Mouse (Mus musculus) midbrain, embryonic 16.5 days (tissue): ENCODE results near the gene Wnt5b. TPM values are rescaled to one million over a fixed set of nuclear protein-coding genes. Genes with fewer than 3 reads are reported as not detected.
A peak's percentile ranks its signal among the peaks of the same experiment; 100 is the strongest.

Source experiments
- ATAC-seq: fragments of 200-750 bp; cut with Nextera tagmentation; 2 replicates; pipeline ENCODE4 v1.8.0; 2017; ENCODE audit warnings: moderate TSS enrichment
- H3K27ac ChIP-seq: fragments of 300-500 bp; sonication (generic); 2 replicates; pipeline ENCODE4 v1.5.1; 2014; ENCODE audit warnings: mild to moderate bottlenecking, low read length, mixed read lengths
- H3K27me3 ChIP-seq: fragments of 300-500 bp; sonication (generic); 2 replicates; pipeline ENCODE4 v1.6.1; 2014; ENCODE audit warnings: low read depth, low read length, mixed read lengths; ENCODE audit not compliant: control insufficient read depth, insufficient read depth
- H3K36me3 ChIP-seq: fragments of 300-500 bp; sonication (generic); 2 replicates; pipeline ENCODE4 v1.6.1; 2014; ENCODE audit warnings: mild to moderate bottlenecking, low read length, moderate library complexity, mixed read lengths; ENCODE audit not compliant: control insufficient read depth, insufficient read depth
- H3K4me1 ChIP-seq: fragments of 300-500 bp; sonication (generic); 2 replicates; pipeline ENCODE4 v1.6.1; 2014; ENCODE audit warnings: mild to moderate bottlenecking, low read length, mixed read lengths; ENCODE audit not compliant: control insufficient read depth, insufficient read depth
- H3K4me2 ChIP-seq: fragments of 300-500 bp; sonication (generic); 2 replicates; pipeline ENCODE4 v1.6.1; 2014; ENCODE audit warnings: mild to moderate bottlenecking, low read length, mixed read lengths
- H3K4me3 ChIP-seq: fragments of 300-500 bp; sonication (generic); 2 replicates; pipeline ENCODE4 v1.5.1; 2014; ENCODE audit warnings: low read depth, mild to moderate bottlenecking, low read length, moderate library complexity, mixed read lengths
- H3K9ac ChIP-seq: fragments of 300-500 bp; sonication (generic); 2 replicates; pipeline ENCODE4 v1.6.1; 2014; ENCODE audit warnings: low read depth, low read length, mixed read lengths
- H3K9me3 ChIP-seq: fragments of 300-500 bp; sonication (generic); replicated peaks from 2 replicates; pipeline ENCODE4 v1.6.1; 2014; ENCODE audit warnings: mild to moderate bottlenecking, low read length, mixed read lengths; ENCODE audit not compliant: control insufficient read depth, poor library complexity, severe bottlenecking
- WGBS: fragments of 180-500 bp; shearing (Covaris S2); extraction: QIAGEN DNeasy Blood & Tissue Kit; methylation state at CpG from one replicate; pipeline ENCODE4 v1.1.7; 2014; 5-methylcytosine and 5-hydroxymethylcytosine counted together
- polyA plus RNA-seq: library from polyadenylated mRNA; unstranded; fragments of >200 nt; fragmentation: Nextera tagmentation; extraction: Ambion mirVana; gene quantifications from 2 replicates; pipeline ENCODE4 v1.2.1, GENCODE M21; 2015

The Wnt5b gene
- polyA plus RNA-seq, 1 experiment from 2014 or later, result 1.6 TPM

GRCm38 (mm10) chr6:119492630-119493014, 51.5 kb downstream of the Wnt5b start:
- no peaks in the 10 kb centered on the region for H3K36me3 ChIP-seq
- no peak for ATAC-seq
- no peak overlapping the region for H3K4me3 ChIP-seq
- H3K9me3 ChIP-seq, result no peaks in the 10 kb centered on the region
- peaks cover 12% of the 10 kb centered on the region for H3K4me1 ChIP-seq
- H3K27me3 ChIP-seq, result no peaks in the 10 kb centered on the region
- H3K9ac ChIP-seq, result no peak overlapping the region
- H3K27ac ChIP-seq, result no peak overlapping the region
- H3K4me2 ChIP-seq, result no peak overlapping the region
- WGBS, result 12% methylated on average over 7 of the region's 7 CpGs

GRCm38 (mm10) chr6:119491997-119492629, 52.0 kb downstream of the Wnt5b start:
- peaks cover 12% of the 10 kb centered on the region for H3K4me1 ChIP-seq
- no peak overlapping the region for H3K27ac ChIP-seq
- 23% methylated on average over 9 of the region's 9 CpGs for WGBS
- ATAC-seq, result peak; percentile 47; the same call in 1 of the 2 replicates
- H3K4me3 ChIP-seq, result no peak overlapping the region
- no peaks in the 10 kb centered on the region for H3K36me3 ChIP-seq
- H3K9ac ChIP-seq, result no peak overlapping the region
- no peaks in the 10 kb centered on the region for H3K9me3 ChIP-seq
- H3K27me3 ChIP-seq, result no peaks in the 10 kb centered on the region
- no peak overlapping the region for H3K4me2 ChIP-seq

- Histone ChIP-seq H3K4me1 (peaks cover 12% of the 10 kb centered on the region), H3K9me3 (no peaks in the 10 kb centered on the region), H3K4me2 (peak overlapping the region; percentile 39), H3K27ac (no peak overlapping the region), H3K27me3 (no peaks in the 10 kb centered on the region), H3K4me3 (0 out of 2 replicates have a peak overlapping the region, but pooled peaks have one; percentile 6), H3K9ac (peak overlapping the region; percentile 35), H3K36me3 (no peaks in the 10 kb centered on the region)
- ATAC-seq, result 0 out of 2 replicates have a peak, but pooled peaks have one; percentile 6
- WGBS, result 9% methylated on average over 11 of the region's 11 CpGs
Observed at GRCm38 (mm10) chr6:119491006-119491405, 53.1 kb downstream of the Wnt5b start.

GRCm38 (mm10) chr6:119490549-119490948, 53.6 kb downstream of the Wnt5b start:
- H3K27ac ChIP-seq, result no peak overlapping the region
- H3K4me2 ChIP-seq, result peak overlapping the region; percentile 39
- H3K4me1 ChIP-seq, result peaks cover 15% of the 10 kb centered on the region
- ATAC-seq, result no peak
- H3K9me3 ChIP-seq, result no peaks in the 10 kb centered on the region
- H3K36me3 ChIP-seq, result no peaks in the 10 kb centered on the region
- H3K27me3 ChIP-seq, result no peaks in the 10 kb centered on the region
- H3K4me3 ChIP-seq, result no peak overlapping the region
- H3K9ac ChIP-seq, result 0 out of 2 replicates have a peak overlapping the region, but pooled peaks have one; percentile 8
- 3% methylated on average over 11 of the region's 11 CpGs for WGBS

GRCm38 (mm10) chr6:119489765-119490164, 54.4 kb downstream of the Wnt5b start:
- peak; percentile 47; the same call in 1 of the 2 replicates for ATAC-seq
- peak overlapping the region; percentile 5; the same call in 1 of the 2 replicates for H3K4me2 ChIP-seq
- H3K9ac ChIP-seq, result no peak overlapping the region
- no peak overlapping the region for H3K4me3 ChIP-seq
- no peaks in the 10 kb centered on the region for H3K36me3 ChIP-seq
- H3K4me1 ChIP-seq, result peaks cover 15% of the 10 kb centered on the region
- WGBS, result 3% methylated on average over 5 of the region's 5 CpGs
- H3K27ac ChIP-seq, result no peak overlapping the region
- no peaks in the 10 kb centered on the region for H3K9me3 ChIP-seq
- H3K27me3 ChIP-seq, result no peaks in the 10 kb centered on the region

- Histone ChIP-seq H3K9me3 (no peaks in the 10 kb centered on the region), H3K27ac (no peak overlapping the region), H3K4me1 (peaks cover 33% of the 10 kb centered on the region), H3K4me3 (no peak overlapping the region), H3K9ac (no peak overlapping the region), H3K36me3 (no peaks in the 10 kb centered on the region; the same call in 1 of the 2 replicates), H3K27me3 (no peaks in the 10 kb centered on the region), H3K4me2 (no peak overlapping the region)
- WGBS, result 93% methylated on average over 9 of the region's 9 CpGs
- ATAC-seq, result no peak
Observed at GRCm38 (mm10) chr6:119487619-119488018, 56.5 kb downstream of the Wnt5b start.

- Histone ChIP-seq H3K36me3 (no peaks in the 10 kb centered on the region; the same call in 1 of the 2 replicates), H3K27me3 (no peaks in the 10 kb centered on the region), H3K4me2 (no peak overlapping the region), H3K9ac (no peak overlapping the region), H3K9me3 (no peaks in the 10 kb centered on the region), H3K4me3 (no peak overlapping the region), H3K27ac (no peak overlapping the region), H3K4me1 (peaks cover 37% of the 10 kb centered on the region)
- ATAC-seq, result no peak
- WGBS, result 87% methylated on average over 7 of the region's 7 CpGs
Observed at GRCm38 (mm10) chr6:119487085-119487458, 57.1 kb downstream of the Wnt5b start.

- Histone ChIP-seq H3K27ac (no peak overlapping the region), H3K4me3 (no peak overlapping the region), H3K4me2 (no peak overlapping the region), H3K4me1 (peaks cover 42% of the 10 kb centered on the region), H3K9ac (no peak overlapping the region), H3K27me3 (no peaks in the 10 kb centered on the region), H3K36me3 (no peaks in the 10 kb centered on the region; the same call in 1 of the 2 replicates), H3K9me3 (no peaks in the 10 kb centered on the region)
- WGBS, result 82% methylated on average over 12 of the region's 12 CpGs
- no peak for ATAC-seq
Observed at GRCm38 (mm10) chr6:119486381-119487084, 57.6 kb downstream of the Wnt5b start.

- Histone ChIP-seq H3K9me3 (no peaks in the 10 kb centered on the region), H3K9ac (no peak overlapping the region), H3K4me1 (peaks cover 35% of the 10 kb centered on the region), H3K4me3 (no peak overlapping the region), H3K27me3 (no peaks in the 10 kb centered on the region), H3K36me3 (no peaks in the 10 kb centered on the region; the same call in 1 of the 2 replicates), H3K27ac (no peak overlapping the region), H3K4me2 (no peak overlapping the region)
- 15% methylated on average over 2 of the region's 2 CpGs for WGBS
- ATAC-seq, result no peak
Observed at GRCm38 (mm10) chr6:119485486-119485885, 58.7 kb downstream of the Wnt5b start.
